Mouse (Mus musculus) liver, embryonic 14.5 days (tissue): Measurements from ENCODE around the gene Trp73. TPM values are rescaled to one million over a fixed set of nuclear protein-coding genes. Genes with fewer than 3 reads are reported as not detected.

Experiments used
- ATAC-seq: fragments of 200-750 bp; cut with Nextera tagmentation; 2 replicates; pipeline ENCODE4 v1.8.0; 2017; ENCODE audit warnings: moderate number of reproducible peaks, mild to moderate bottlenecking, moderate library complexity; ENCODE audit not compliant: insufficient read depth
- DNase-seq, 3 experiments: peaks; one replicate each; pipeline ENCODE4 v3.0.0-alpha.2; 2012 to 2013; ENCODE audit warnings: low read depth in 3 of 3, low spot score in 3 of 3
- H3K27ac ChIP-seq: fragments of 300-500 bp; sonication (generic); 2 replicates; pipeline ENCODE4 v1.5.1; 2014; ENCODE audit warnings: moderate library complexity, mild to moderate bottlenecking, control low read depth, inconsistent platforms
- H3K27me3 ChIP-seq: fragments of 300-500 bp; sonication (generic); 2 replicates; pipeline ENCODE4 v1.6.1; 2014; ENCODE audit warnings: mild to moderate bottlenecking, low read length, moderate library complexity; ENCODE audit not compliant: control insufficient read depth, insufficient read depth
- H3K36me3 ChIP-seq: fragments of 300-500 bp; sonication (generic); replicated peaks from 2 replicates; pipeline ENCODE4 v1.6.1; 2014; ENCODE audit warnings: low read depth; ENCODE audit not compliant: control insufficient read depth, insufficient read depth
- H3K4me1 ChIP-seq, 2 experiments: fragments of 200-500 bp in 1 of 2; fragments of 300-500 bp in 1 of 2; sonication (generic) in 1 of 2; replicated peaks; 2 replicates each; pipeline ENCODE4 v1.6.1; 2012 to 2014; ENCODE audit warnings: antibody characterized with exemption in 1 of 2, inconsistent platforms in 1 of 2, low read length in 1 of 2; ENCODE audit not compliant: control insufficient read depth in 2 of 2, insufficient read depth in 2 of 2
- H3K4me2 ChIP-seq: fragments of 300-500 bp; sonication (generic); 2 replicates; pipeline ENCODE4 v1.6.1; 2014; ENCODE audit warnings: low read depth, mild to moderate bottlenecking, control low read depth, moderate library complexity
- H3K4me3 ChIP-seq, 2 experiments: fragments of 200-500 bp in 1 of 2; fragments of 300-500 bp in 1 of 2; sonication (generic) in 1 of 2; 2 replicates each; pipeline ENCODE4 v1.5.1; 2012 to 2014; ENCODE audit warnings: low read depth in 2 of 2, low read length in 2 of 2, mild to moderate bottlenecking in 2 of 2, control low read depth in 1 of 2, inconsistent platforms in 1 of 2, moderate library complexity in 1 of 2; ENCODE audit not compliant: insufficient read depth in 1 of 2
- H3K9ac ChIP-seq: fragments of 300-500 bp; sonication (generic); replicated peaks from 2 replicates; pipeline ENCODE4 v1.6.1; 2014; ENCODE audit warnings: mild to moderate bottlenecking, control low read depth, moderate library complexity
- H3K9me3 ChIP-seq: fragments of 300-500 bp; sonication (generic); 2 replicates; pipeline ENCODE4 v1.6.1; 2016; ENCODE audit warnings: low read length, mixed read lengths; ENCODE audit not compliant: control insufficient read depth
- CTCF ChIP-seq: IDR thresholded peaks from 2 replicates; pipeline ENCODE4 v1.5.1; 2016; ENCODE audit warnings: antibody characterized with exemption, low read depth, control low read depth
- EP300 ChIP-seq: IDR thresholded peaks from 2 replicates; pipeline ENCODE4 v1.6.1; 2016; ENCODE audit warnings: antibody characterized with exemption, low read depth
- WGBS: fragments of 180-500 bp; shearing (Covaris S2); extraction: QIAGEN DNeasy Blood & Tissue Kit; methylation state at CpG from one replicate; pipeline ENCODE4 v1.1.7; 2014; ENCODE audit not compliant: insufficient replicate concordance; 5-methylcytosine and 5-hydroxymethylcytosine counted together
- polyA plus RNA-seq, 2 experiments: library from polyadenylated mRNA; depleted of rRNA in 1 of 2; stranded (reverse) in 1 of 2; unstranded in 1 of 2; fragments of >200 nt; fragmentation: Nextera tagmentation in 1 of 2; extraction: Ambion mirVana in 1 of 2; gene quantifications; 2 replicates each; pipeline versions ENCODE4 v1.2.1 to v1.2.3; 2012 to 2014

Gene Trp73
- polyA plus RNA-seq, 2 experiments = 0.01 to 0.06 TPM

DNA sequence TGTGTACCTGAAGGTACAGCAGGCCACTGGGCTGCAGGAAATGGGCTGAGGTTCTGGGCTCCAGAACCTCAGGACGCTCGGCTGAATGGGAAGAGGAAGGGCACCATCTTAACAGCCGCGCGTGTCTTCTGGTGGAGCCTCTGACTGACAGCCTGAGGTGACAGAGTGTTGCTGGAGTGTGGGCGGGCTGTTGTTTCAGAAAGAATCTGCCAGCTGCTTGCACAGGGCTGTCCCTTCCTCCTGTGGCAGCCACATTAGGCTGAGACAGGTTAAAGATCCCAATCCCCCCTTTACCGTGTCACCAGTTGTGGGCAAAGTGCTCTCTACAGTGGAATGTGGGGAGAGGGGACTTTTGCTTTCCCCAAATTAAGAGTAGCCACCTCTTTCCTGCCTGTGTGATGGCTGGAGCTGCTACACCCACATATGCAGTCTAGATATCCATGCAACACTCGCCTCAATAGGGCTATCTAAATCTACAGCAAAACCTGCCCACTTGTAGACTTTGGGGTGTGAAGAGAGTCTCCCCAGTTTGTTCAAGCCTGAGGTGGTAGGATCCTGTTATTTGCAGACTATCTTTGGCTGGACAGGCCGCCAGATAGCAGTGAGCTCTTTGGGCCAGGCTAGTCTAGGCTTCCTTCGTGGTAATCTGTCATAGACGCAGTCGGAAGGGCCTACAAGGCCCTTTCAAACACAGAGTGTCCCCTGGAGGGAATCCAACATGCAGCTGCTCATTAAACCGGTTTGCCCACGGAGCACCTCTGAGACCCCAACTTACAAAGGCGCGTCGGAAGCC lies 115.1 kb downstream of the Trp73 start:
- no peak for ATAC-seq
- 4% methylated on average over 17 of the region's 17 CpGs for WGBS
- Histone ChIP-seq H3K27ac (peak overlapping the region; percentile 82), H3K4me2 (peak overlapping the region; percentile 82), H3K4me3 (peak overlapping the region; percentile 92 to 96), H3K4me1 (peaks cover 18 to 40% of the 10 kb centered on the region in 2 experiments), H3K9me3 (no peaks in the 10 kb centered on the region), H3K9ac (peak overlapping the region; percentile 99), H3K27me3 (no peaks in the 10 kb centered on the region), H3K36me3 (peaks cover 35% of the 10 kb centered on the region)
- TF ChIP-seq CTCF (no peak), EP300 (no peak)
- peak; percentile 41 to 47 (median 44) for DNase-seq

DNA sequence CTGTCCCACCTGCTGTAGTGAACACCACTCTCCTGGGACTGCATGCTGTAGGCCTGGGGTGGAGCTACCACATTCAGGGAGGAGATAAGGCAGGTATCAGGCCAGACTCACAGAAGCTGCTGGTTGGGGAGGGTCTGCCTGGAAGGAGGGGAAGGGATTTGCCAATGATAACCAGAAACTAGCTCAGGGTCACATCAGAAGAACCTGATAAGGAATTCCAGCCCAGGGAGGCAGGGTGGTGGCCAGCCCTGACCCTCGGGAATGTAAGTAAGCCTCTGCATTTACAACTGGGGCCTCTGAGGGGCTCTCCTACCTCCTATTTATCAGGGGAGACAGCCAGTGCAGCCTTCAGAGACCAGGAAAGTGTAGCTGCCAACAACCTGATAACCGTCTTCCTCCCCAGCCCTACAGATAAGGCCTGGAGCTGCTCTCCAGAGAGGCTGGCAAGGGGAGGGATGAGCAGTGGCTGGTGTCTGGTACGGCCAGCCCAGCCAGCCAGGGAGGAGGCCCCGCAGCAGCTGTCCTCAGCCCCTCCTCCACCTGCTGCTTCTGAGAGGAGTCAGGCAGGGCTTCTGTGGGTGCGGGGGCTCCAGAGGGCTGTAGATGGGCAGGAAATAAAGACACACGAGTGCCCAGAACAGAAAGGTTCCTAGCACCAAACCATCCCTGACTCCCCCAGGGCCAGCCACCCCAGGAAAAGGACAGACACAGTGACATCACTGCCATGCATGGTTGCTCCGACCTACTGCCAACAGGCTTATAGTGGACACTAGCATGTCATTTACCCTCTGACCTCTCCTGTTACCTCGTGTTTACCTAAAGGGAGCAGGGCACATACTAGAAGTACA lies 116.0 kb downstream of the Trp73 start:
- Histone ChIP-seq H3K4me2 (peak overlapping the region; percentile 82), H3K27me3 (no peaks in the 10 kb centered on the region), H3K9me3 (no peaks in the 10 kb centered on the region), H3K27ac (peak overlapping the region; percentile 82), H3K4me1 (peaks cover 18 to 40% of the 10 kb centered on the region in 2 experiments), H3K36me3 (peaks cover 42% of the 10 kb centered on the region), H3K4me3 (peak overlapping the region; percentile 92 to 96), H3K9ac (peak overlapping the region; percentile 99)
- 2% methylated on average over 8 of the region's 8 CpGs for WGBS
- ATAC-seq (peak; percentile 83), DNase-seq (peak; percentile 88 to 90 (median 88))
- peak; percentile 88 for TF ChIP-seq EP300
- TF ChIP-seq CTCF = no peak

DNA sequence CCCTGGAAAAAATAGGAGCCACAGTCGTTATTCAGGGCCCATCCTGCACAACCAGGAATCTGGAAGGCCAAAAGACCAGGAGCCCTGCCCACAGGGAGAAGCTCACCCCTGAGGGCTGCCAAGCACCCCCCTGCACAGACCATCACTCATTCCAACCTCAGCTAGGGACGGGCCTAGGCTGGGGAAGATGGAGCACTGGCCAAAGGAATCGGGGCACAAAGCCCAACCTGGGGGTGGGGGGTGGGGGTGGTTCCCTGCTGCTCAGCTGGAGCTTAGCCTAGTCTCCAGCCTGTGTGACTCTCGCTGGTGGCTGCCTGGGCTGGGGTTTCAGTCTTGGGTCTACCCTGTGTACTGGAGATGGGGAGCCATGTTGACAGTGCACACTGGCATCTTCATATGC lies 117.2 kb downstream of the Trp73 start:
- DNase-seq = no peak
- Histone ChIP-seq H3K9me3 (no peaks in the 10 kb centered on the region), H3K36me3 (peaks cover 43% of the 10 kb centered on the region), H3K4me2 (peak overlapping the region; percentile 82), H3K27me3 (no peaks in the 10 kb centered on the region), H3K27ac (peak overlapping the region; percentile 82), H3K9ac (peak overlapping the region; percentile 99), H3K4me3 (peak overlapping the region; percentile 92 to 96), H3K4me1 (peaks cover 18 to 38% of the 10 kb centered on the region in 2 experiments)
- WGBS = 49% methylated on average over 4 of the region's 4 CpGs
- ATAC-seq = no peak
- TF ChIP-seq EP300 (no peak), CTCF (no peak)

DNA sequence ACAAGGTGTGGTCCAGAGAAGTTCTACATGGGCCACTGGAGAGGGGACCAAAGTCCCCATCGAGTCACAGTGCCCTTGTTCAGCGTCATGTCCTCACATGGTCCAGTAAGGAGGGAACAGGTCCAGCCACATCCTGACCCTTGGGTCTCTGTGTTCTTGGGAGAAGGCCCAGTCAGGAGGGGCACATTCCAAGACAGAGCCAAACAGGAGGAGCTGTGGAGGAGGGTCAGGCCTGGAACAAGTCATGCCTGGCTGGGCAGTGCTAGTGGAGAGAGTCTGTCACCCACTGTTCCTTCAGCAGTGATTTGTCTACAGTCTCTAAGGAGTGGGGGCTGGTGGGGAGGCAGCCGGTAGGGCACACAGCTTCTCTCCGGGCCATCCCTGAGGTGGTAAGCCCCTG lies 117.6 kb downstream of the Trp73 start:
- peak overlapping the region; percentile 82 for H3K27ac ChIP-seq
- peak overlapping the region; percentile 99 for H3K9ac ChIP-seq
- no peaks in the 10 kb centered on the region for H3K9me3 ChIP-seq
- no peaks in the 10 kb centered on the region for H3K27me3 ChIP-seq
- peaks cover 16 to 34% of the 10 kb centered on the region in 2 experiments for H3K4me1 ChIP-seq
- DNase-seq (no peak), ATAC-seq (no peak)
- peaks cover 45% of the 10 kb centered on the region for H3K36me3 ChIP-seq
- peak overlapping the region; percentile 82 for H3K4me2 ChIP-seq
- 74% methylated on average over 4 of the region's 4 CpGs for WGBS
- TF ChIP-seq CTCF (no peak), EP300 (no peak)
- H3K4me3 ChIP-seq = peak overlapping the region; percentile 92 to 96; a peak in 3 of 4 replicates

DNA sequence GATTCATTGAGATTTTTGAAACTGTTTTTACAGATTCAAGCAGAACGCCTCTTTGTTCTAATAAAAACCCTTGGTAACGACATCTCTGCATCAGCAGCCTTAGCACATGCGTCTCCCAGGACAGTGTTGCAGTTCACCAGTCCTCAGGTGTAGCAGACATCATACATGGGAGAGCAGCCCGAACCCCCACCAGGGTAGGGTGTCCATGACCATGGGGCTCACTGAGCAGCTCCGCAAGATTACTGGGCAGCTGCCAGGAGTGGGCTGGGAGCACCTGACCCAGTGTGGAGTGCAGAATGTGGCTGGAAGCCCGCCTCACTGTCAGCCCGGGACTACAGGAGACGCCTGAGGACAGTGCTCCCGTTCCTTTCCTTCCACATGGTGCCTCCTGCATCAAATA lies 118.6 kb downstream of the Trp73 start:
- Histone ChIP-seq H3K9ac (no peak overlapping the region), H3K4me2 (no peak overlapping the region), H3K27me3 (no peaks in the 10 kb centered on the region), H3K4me3 (no peak overlapping the region), H3K4me1 (peaks cover 12 to 25% of the 10 kb centered on the region in 2 experiments), H3K36me3 (peaks cover 54% of the 10 kb centered on the region), H3K9me3 (no peaks in the 10 kb centered on the region), H3K27ac (peak overlapping the region; percentile 15)
- TF ChIP-seq EP300 = no peak
- no peak for TF ChIP-seq CTCF
- ATAC-seq (no peak), DNase-seq (no peak)
- 75% methylated on average over 9 of the region's 9 CpGs for WGBS
